Mouse (Mus musculus) heart, embryonic 11.5 days (tissue): ENCODE measurements around the gene Spta1. TPM values are rescaled to one million over a fixed set of nuclear protein-coding genes. Genes with fewer than 3 reads are reported as not detected.

Experiments used
- ATAC-seq: fragments of 200-750 bp; cut with Nextera tagmentation; replicated peaks from 2 replicates; pipeline ENCODE4 v1.8.0; 2017; ENCODE audit warnings: moderate library complexity; ENCODE audit not compliant: insufficient number of reproducible peaks, low FRiP score, low TSS enrichment
- H3K27ac ChIP-seq: fragments of 300-500 bp; sonication (generic); 2 replicates; pipeline ENCODE4 v1.5.1; 2014; ENCODE audit warnings: mild to moderate bottlenecking, low read depth, low read length
- H3K27me3 ChIP-seq: fragments of 300-500 bp; sonication (generic); 2 replicates; pipeline ENCODE4 v1.6.1; 2014; ENCODE audit warnings: mild to moderate bottlenecking, low read length, mixed read lengths; ENCODE audit not compliant: control insufficient read depth, insufficient read depth
- H3K36me3 ChIP-seq: fragments of 300-500 bp; sonication (generic); 2 replicates; pipeline ENCODE4 v1.6.1; 2014; ENCODE audit warnings: mild to moderate bottlenecking, low read length, moderate library complexity, mixed read lengths; ENCODE audit not compliant: control insufficient read depth, insufficient read depth
- H3K4me1 ChIP-seq: fragments of 300-500 bp; sonication (generic); 2 replicates; pipeline ENCODE4 v1.6.1; 2014; ENCODE audit warnings: low read length; ENCODE audit not compliant: control insufficient read depth, insufficient read depth
- H3K4me2 ChIP-seq: fragments of 300-500 bp; sonication (generic); 2 replicates; pipeline ENCODE4 v1.6.1; 2014; ENCODE audit warnings: mild to moderate bottlenecking, moderate library complexity
- H3K4me3 ChIP-seq: fragments of 300-500 bp; sonication (generic); 2 replicates; pipeline ENCODE4 v1.5.1; 2014; ENCODE audit warnings: low read depth, low read length
- H3K9ac ChIP-seq: fragments of 300-500 bp; sonication (generic); 2 replicates; pipeline ENCODE4 v1.6.1; 2014; ENCODE audit warnings: mild to moderate bottlenecking, low read depth, low read length, moderate library complexity
- H3K9me3 ChIP-seq: fragments of 300-500 bp; sonication (generic); replicated peaks from 2 replicates; pipeline ENCODE4 v1.6.1; 2016; ENCODE audit warnings: low read length; ENCODE audit not compliant: control insufficient read depth
- WGBS: fragments of 180-500 bp; shearing (Covaris S2); extraction: QIAGEN DNeasy Blood & Tissue Kit; methylation state at CpG from one replicate; pipeline ENCODE4 v1.1.7; 2014; ENCODE audit not compliant: insufficient replicate concordance; 5-methylcytosine and 5-hydroxymethylcytosine counted together
- polyA plus RNA-seq: library from polyadenylated mRNA; unstranded; fragments of >200 nt; fragmentation: Nextera tagmentation; extraction: Ambion mirVana; gene quantifications from 2 replicates; pipeline ENCODE4 v1.2.1, GENCODE M21; 2014

The Spta1 gene
- polyA plus RNA-seq, 1 experiment from 2014 or later, result 11.2 TPM

GRCm38 (mm10) chr1:174239916-174240315 lies 67.3 kb downstream of the Spta1 start:
- Histone ChIP-seq H3K4me3 (no peak overlapping the region), H3K4me1 (no peaks in the 10 kb centered on the region), H3K9me3 (no peaks in the 10 kb centered on the region), H3K27me3 (no peaks in the 10 kb centered on the region), H3K9ac (no peak overlapping the region), H3K36me3 (no peaks in the 10 kb centered on the region), H3K4me2 (0 out of 2 replicates have a peak overlapping the region, but pooled peaks have one; percentile 14), H3K27ac (0 out of 2 replicates have a peak overlapping the region, but pooled peaks have one; percentile 23)
- WGBS, result 56% methylated on average over 4 of the region's 4 CpGs
- 0 out of 2 replicates have a peak, but pooled peaks have one; percentile 26 for ATAC-seq

GRCm38 (mm10) chr1:174244621-174245020 lies 72.0 kb downstream of the Spta1 start:
- H3K27me3 ChIP-seq, result no peaks in the 10 kb centered on the region
- H3K4me3 ChIP-seq, result no peak overlapping the region
- no peaks in the 10 kb centered on the region for H3K36me3 ChIP-seq
- no peaks in the 10 kb centered on the region for H3K9me3 ChIP-seq
- no peak overlapping the region for H3K27ac ChIP-seq
- no peak overlapping the region for H3K9ac ChIP-seq
- no peak overlapping the region for H3K4me2 ChIP-seq
- no peaks in the 10 kb centered on the region for H3K4me1 ChIP-seq
- 88% methylated on average over 2 of the region's 2 CpGs for WGBS
- no peak for ATAC-seq

GRCm38 (mm10) chr1:174246080-174246479 lies 73.5 kb downstream of the Spta1 start:
- no peaks in the 10 kb centered on the region for H3K36me3 ChIP-seq
- H3K27me3 ChIP-seq, result no peaks in the 10 kb centered on the region
- peak; percentile 69; the same call in 1 of the 2 replicates for ATAC-seq
- H3K4me2 ChIP-seq, result no peak overlapping the region
- H3K27ac ChIP-seq, result no peak overlapping the region
- H3K9ac ChIP-seq, result no peak overlapping the region
- H3K9me3 ChIP-seq, result no peaks in the 10 kb centered on the region
- H3K4me3 ChIP-seq, result no peak overlapping the region
- 72% methylated on average over 1 of the region's 1 CpGs for WGBS
- no peaks in the 10 kb centered on the region for H3K4me1 ChIP-seq

- ATAC-seq, result no peak
- Histone ChIP-seq H3K36me3 (no peaks in the 10 kb centered on the region), H3K9me3 (no peaks in the 10 kb centered on the region), H3K27me3 (no peaks in the 10 kb centered on the region), H3K4me1 (no peaks in the 10 kb centered on the region), H3K27ac (no peak overlapping the region), H3K9ac (no peak overlapping the region), H3K4me3 (no peak overlapping the region), H3K4me2 (no peak overlapping the region)
- WGBS, result 90% methylated on average over 6 of the region's 6 CpGs
Observed at GRCm38 (mm10) chr1:174247170-174247569, 74.6 kb downstream of the Spta1 start.

DNA sequence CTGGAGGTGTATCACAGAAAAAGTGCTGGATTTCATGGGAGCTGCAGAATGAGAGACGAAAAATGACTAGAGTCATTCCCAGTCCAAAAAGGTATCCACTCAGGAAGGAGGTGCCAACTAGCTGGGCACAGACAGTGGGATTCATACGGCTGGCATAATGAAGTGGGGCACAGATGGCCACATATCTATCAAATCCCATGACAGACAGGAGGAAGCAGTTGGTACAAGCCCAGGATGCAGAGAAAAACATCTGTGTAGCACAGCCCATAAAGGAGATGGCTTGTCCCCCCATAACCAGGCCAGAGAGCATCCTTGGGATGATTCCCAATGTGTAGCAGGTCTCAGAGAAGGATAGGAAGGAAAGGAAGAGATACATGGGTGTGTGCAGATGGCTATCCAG lies 77.8 kb downstream of the Spta1 start:
- Histone ChIP-seq H3K9ac (no peak overlapping the region), H3K27me3 (no peaks in the 10 kb centered on the region), H3K4me1 (no peaks in the 10 kb centered on the region), H3K27ac (no peak overlapping the region), H3K36me3 (no peaks in the 10 kb centered on the region), H3K4me2 (no peak overlapping the region), H3K9me3 (no peaks in the 10 kb centered on the region), H3K4me3 (no peak overlapping the region)
- no peak for ATAC-seq
- 86% methylated on average over 2 of the region's 2 CpGs for WGBS

GRCm38 (mm10) chr1:174251961-174252360 lies 79.4 kb downstream of the Spta1 start, which contains the start of gene Olfr419:
TSS of gene Olfr419 (minus strand) at chr1:174252061.
- Histone ChIP-seq H3K27me3 (no peaks in the 10 kb centered on the region), H3K4me3 (no peak within 1 kb of the TSS), H3K9ac (no peak within 1 kb of the TSS), H3K4me2 (no peak within 1 kb of the TSS), H3K9me3 (no peaks in the 10 kb centered on the region), H3K36me3 (no peaks in the 10 kb centered on the region), H3K27ac (no peak within 1 kb of the TSS), H3K4me1 (no peaks in the 10 kb centered on the region)
- WGBS, result 76% methylated on average over 3 of the region's 3 CpGs
- ATAC-seq, result no peak

DNA sequence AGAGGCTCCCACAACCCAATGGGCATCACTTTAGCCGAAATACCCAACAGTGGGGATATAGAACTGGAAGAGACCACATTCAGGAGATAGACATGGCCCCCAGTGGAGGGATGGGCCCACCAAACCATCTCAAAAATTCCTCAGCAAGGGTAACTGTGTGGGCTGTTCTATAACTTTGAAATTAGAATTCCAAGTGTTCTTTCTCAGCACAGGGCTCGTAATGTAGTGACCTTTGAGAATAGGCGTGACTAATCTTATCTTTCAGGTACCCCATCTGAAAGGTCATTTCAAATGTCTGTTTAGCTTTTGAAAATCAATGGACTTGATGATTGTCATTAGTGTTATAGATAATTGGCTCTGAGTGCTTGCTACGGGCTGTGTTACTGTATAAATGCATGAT lies 95.2 kb downstream of the Spta1 start:
- H3K4me2 ChIP-seq, result no peak overlapping the region
- no peak for ATAC-seq
- WGBS, result 73% methylated on average over 4 of the region's 4 CpGs
- H3K27ac ChIP-seq, result no peak overlapping the region
- no peak overlapping the region for H3K4me3 ChIP-seq
- no peaks in the 10 kb centered on the region for H3K27me3 ChIP-seq
- no peaks in the 10 kb centered on the region for H3K9me3 ChIP-seq
- H3K4me1 ChIP-seq, result no peaks in the 10 kb centered on the region
- H3K36me3 ChIP-seq, result no peaks in the 10 kb centered on the region
- no peak overlapping the region for H3K9ac ChIP-seq

DNA sequence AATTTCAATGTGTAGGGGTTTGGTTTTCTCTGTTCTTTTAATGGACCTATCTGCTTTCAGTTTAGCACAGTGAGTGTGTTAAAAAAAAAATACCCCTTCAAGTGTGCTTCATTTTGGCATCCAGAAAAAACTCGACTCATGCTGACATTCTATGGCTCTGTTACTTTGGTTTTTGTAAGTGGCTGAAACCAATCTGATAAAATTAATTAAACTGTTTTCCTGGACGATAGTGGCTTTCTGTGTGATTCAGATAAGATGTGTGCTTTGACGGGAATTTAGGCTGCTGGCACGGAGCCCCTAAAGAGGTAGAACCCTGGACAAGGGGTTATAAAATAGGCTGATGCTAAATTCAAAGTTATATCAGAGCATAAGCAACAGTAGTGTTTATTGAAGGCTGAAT lies 96.6 kb downstream of the Spta1 start:
- Histone ChIP-seq H3K27me3 (no peaks in the 10 kb centered on the region), H3K27ac (no peak overlapping the region), H3K9ac (no peak overlapping the region), H3K4me1 (no peaks in the 10 kb centered on the region), H3K36me3 (no peaks in the 10 kb centered on the region), H3K9me3 (no peaks in the 10 kb centered on the region), H3K4me3 (no peak overlapping the region), H3K4me2 (no peak overlapping the region)
- ATAC-seq, result no peak
- WGBS, result 58% methylated on average over 4 of the region's 4 CpGs

DNA sequence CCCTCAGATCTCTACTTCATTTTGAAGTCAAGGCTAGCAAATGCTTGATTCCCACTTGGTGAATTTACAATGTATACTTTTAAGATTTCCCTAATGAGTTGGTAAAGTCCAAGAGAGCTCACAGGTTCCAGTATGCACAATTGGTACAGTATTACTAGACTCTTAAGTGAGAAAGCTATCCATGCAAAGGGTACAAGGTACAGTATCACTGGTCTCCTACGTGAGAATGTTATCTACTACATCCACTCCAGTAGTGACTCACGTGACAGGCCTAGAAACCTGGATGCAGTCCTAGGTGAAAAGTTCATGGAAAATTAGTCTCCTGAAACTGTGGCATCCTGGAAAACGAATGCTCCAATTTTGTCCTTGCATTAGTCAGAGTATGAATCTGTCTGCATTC lies 98.1 kb downstream of the Spta1 start:
- no peaks in the 10 kb centered on the region for H3K4me1 ChIP-seq
- no peak overlapping the region for H3K27ac ChIP-seq
- no peak for ATAC-seq
- WGBS, result 61% methylated on average over 3 of the region's 3 CpGs
- no peaks in the 10 kb centered on the region for H3K27me3 ChIP-seq
- H3K9ac ChIP-seq, result no peak overlapping the region
- H3K36me3 ChIP-seq, result no peaks in the 10 kb centered on the region
- no peak overlapping the region for H3K4me2 ChIP-seq
- H3K9me3 ChIP-seq, result no peaks in the 10 kb centered on the region
- no peak overlapping the region for H3K4me3 ChIP-seq
